Mouse (Mus musculus): ENCODE results near the gene Cd300lb.

DNA sequence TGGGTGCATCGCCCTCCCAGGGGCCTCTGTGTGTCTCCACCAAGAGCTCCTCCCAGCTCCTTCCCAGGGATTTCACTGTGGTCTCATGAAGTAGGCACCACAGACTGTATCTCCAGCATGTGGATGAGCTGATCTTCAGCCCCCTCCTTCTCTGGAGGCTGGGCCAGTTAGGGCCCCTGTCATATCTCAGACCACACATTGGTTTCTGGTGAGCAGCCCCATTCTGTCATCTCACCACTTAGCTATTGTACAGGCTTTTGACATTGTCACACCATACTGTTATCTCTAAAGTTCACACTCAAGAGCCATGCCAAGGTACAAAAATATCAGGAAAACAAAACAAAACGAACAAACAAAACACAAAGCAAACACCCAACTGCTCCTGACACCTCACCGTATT, 38.1 kb downstream of the Cd300lb start:
- no peak for TF ChIP-seq MYC (IDR thresholded peaks at IDR 0.05; ENCODE audit: low read depth, low read length)
- TF ChIP-seq CTCF (IDR thresholded peaks at IDR 0.05 in 2 of 3, conservative IDR thresholded peaks at IDR 0.05 in 1 of 3; ENCODE audit: control insufficient read depth in 1 of 3, insufficient read depth in 1 of 3, low read depth in 2 of 3, low read length in 3 of 3, poor library complexity in 1 of 3, severe bottlenecking in 1 of 3) = no peak
